Mouse (Mus musculus): ENCODE measurements at regions not wholly inside any gene's neighbourhood (a gene's known extent, or its start where the extent isn't known, plus 50 kb on each side); places are given as distances from the start of the nearest gene placed in this dataset.

DNA sequence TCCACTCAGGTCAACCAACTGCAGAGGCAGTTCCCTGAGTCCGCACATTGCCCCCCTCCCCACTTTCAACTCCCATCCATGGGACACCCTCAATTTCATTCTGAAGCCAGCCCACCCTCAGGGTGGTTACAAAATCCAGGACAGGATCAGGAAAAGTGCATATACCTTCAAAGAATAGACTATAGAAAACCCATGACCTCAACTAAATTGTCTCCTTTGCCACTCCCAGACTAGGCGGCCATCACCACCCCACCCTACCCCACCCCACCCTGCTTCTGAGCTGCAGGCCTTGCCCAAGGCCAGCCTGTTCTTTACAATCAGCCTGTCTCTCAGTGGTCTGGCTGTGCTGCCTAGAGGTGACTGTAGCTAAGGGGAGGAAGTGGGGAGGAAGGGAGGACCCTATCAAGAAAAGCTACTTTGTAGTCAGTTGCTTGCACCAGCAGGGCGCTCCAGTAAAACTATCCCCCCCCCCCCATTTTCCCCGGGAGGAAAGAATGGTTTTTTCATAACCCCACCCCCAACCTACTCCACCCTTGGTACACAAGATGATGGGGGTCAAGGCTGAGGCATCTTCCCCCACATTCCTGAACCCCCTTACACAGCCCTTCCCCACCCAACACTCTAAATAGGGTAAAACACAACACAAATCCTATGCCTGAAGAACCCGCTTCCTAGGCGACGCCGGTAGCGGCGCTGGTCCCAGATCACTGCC is 490.9 kb downstream of the Prss52 start:
- DNase-seq (ENCODE audit: extremely low spot score) = no peak

DNA sequence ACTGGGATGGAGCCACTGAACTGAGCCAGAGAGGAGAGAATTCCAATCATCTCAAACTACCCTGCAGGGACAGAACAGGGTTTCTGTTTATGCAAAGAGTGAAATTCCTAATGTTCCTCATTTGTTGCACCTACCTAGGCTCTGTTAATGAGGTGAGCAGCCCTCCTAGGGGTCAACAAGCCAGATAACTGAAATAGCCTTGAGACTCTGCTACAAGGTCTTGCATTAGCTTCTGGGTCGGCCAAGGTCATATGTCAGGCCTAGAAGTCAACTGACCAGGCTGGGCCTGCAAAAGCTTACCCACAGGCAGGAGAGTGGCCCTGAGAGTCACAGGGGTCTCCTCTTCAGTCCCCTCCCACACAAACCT is 491.4 kb downstream of the Prss52 start:
- no peak for DNase-seq (ENCODE audit: extremely low spot score)

DNA sequence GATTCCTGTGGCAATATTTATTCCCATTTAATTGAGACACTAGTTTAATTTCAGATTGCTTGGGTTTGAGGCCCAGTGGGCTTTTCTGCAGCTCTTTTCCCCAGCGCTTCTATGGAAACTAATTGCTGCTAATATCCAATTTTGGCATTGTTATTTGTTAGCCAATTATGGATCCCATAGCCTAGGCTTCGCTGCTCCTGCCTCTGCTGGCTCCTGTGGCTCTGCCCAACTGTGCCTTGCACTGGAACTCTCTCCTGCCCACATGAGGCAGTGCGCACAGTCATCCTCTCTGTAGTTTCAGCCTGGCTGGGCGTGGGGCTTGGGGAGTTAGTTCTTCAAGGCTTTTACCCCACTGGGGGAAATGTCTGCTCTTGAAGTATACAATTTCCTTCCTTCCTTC is 491.8 kb downstream of the Prss52 start:
- DNase-seq (ENCODE audit: extremely low spot score) = no peak

DNA sequence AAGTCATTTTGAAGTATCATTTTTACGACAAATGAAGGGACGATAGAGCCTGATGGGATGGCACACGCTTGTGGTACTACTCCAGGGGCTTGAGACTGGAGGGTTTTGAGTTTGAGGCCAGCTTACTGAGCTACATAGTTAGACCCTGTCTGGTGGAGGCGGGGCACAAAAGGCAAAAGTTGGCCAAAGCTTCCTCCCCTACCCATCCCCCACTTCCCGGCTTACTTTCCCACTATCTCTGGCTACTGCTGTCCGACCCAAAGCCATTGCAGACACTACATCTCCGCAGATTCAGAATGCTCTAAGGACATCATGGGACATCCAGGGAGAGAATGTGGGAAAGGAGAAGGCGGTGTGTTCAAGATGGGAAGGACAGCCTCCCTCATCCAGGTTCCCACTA is 493.1 kb downstream of the Prss52 start:
- DNase-seq (ENCODE audit: extremely low spot score) = no peak

Data from embryo, embryonic 9.5 days (tissue).